Mouse (Mus musculus): ENCODE measurements around the gene Psg19. TPM values are rescaled to one million over a fixed set of nuclear protein-coding genes. Genes with fewer than 3 reads are reported as not detected.
"Not testable (repeated sequence)": the region's sequence is repeated elsewhere in the genome, so short reads cannot be mapped to it uniquely, and the experiment has no call there.

The Psg19 gene
- total RNA-seq (2014; fragmentation: Nextera tagmentation) = not detected in 2 replicates
- not detected in 2 replicates for total RNA-seq (2017)

GRCm38 (mm10) chr7:18798420-18798819 lies at the start of gene Psg19:
Gene Psg19, minus strand, starts transcription at chr7:18798520.
- no peak for ATAC-seq (replicated peaks; ENCODE audit: poor library complexity, severe bottlenecking)

- no peak for ATAC-seq (replicated peaks; ENCODE audit: poor library complexity, severe bottlenecking)
Measured at GRCm38 (mm10) chr7:18844811-18845210, 46.5 kb upstream of the Psg19 start.

DNA sequence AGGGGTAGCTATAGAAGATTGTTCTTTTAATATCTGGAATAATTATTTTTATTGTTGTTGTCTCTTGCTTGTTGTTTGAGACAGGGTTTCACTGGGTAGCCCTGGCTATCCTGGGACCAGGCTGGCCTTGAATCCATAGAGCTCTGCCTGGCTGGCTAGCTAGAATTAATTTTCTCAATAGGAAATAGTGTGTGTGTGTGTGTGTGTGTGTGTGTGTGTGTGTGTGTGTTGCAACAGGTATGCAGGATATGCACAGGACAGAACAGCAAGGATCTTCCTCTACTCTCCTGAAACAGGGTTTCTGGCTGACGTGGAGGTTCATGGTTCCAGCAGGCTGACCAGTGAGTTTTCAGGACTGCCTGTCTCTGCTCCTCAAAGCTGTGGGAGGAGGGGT lies 42.9 kb upstream of the Psg19 start:
- no peak; the same call in 1 of the 2 replicates for ATAC-seq (replicated peaks; ENCODE audit: poor library complexity, severe bottlenecking)

DNA sequence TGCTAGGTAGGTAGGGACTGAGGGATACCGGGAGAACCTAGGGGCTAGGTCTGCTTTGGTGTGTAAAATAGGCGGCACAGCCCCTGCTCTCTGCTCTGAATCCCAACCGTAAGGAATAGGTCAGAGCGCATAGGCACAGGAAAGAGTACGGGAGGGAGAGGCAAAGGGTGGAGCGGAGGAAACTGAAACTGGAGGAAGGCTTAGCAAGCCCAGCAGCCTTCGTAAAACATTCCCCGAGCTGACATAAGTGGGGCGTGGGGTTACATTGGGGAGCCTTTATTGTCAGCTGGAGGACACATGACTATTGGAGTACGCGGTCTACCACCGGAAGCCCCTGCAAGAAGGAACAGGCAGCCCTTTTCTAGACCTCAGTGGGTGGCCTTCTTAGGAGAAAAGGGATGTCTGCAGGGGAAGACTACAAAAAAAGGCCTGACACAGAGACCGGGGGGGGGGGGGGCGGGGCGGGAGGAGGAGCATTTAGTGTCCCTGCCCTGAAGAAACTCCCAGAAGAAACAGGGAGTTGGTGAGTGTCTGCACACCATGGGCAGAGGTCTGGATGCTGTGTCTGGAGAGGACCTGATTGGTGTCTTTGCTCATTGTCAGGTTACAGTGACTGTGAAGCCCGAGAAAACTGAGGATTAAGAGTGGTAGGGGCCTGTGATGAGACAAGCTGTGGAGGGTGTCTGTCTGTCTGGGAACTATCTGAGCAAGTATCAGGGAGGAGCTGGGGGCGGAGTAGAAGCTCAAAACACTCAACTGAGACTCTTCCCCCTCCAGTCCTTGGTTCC lies 42.3 kb upstream of the Psg19 start:
- ATAC-seq (replicated peaks; ENCODE audit: poor library complexity, severe bottlenecking) = peak; percentile 98

- ATAC-seq (replicated peaks; ENCODE audit: poor library complexity, severe bottlenecking) = peak; percentile 13
Measured at GRCm38 (mm10) chr7:18839865-18840264, 41.5 kb upstream of the Psg19 start, which contains the start of gene Mill2. Gene Mill2, plus strand, starts transcription at chr7:18839966.

GRCm38 (mm10) chr7:18832298-18832697 lies 34.0 kb upstream of the Psg19 start:
- no peak for ATAC-seq (replicated peaks; ENCODE audit: poor library complexity, severe bottlenecking)

- ATAC-seq (replicated peaks; ENCODE audit: poor library complexity, severe bottlenecking) = no peak
Measured at GRCm38 (mm10) chr7:18829545-18829944, 31.2 kb upstream of the Psg19 start.

DNA sequence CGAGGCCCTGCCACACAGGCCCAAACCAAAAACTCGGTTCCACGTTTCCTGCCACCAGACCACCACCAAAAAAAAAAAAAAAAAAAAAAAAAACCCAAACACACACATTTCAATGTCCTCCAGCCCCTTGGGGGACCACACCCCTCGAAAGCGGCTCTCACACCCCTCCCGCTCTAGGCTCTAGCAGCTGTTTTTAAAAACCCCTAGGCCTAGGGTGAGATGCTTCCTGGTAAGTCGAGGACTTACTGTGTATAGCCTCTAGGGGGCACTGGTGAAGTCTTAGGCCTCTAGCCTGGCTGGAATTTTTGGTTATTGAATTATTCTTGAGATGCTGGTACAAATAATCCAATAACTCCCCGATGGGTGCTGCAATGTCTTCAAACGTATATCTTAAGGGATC lies 30.3 kb upstream of the Psg19 start:
- peak; percentile 55 for ATAC-seq (replicated peaks; ENCODE audit: poor library complexity, severe bottlenecking)

GRCm38 (mm10) chr7:18827792-18828546 lies 29.6 kb upstream of the Psg19 start:
- no peak for ATAC-seq (replicated peaks; ENCODE audit: poor library complexity, severe bottlenecking)

DNA sequence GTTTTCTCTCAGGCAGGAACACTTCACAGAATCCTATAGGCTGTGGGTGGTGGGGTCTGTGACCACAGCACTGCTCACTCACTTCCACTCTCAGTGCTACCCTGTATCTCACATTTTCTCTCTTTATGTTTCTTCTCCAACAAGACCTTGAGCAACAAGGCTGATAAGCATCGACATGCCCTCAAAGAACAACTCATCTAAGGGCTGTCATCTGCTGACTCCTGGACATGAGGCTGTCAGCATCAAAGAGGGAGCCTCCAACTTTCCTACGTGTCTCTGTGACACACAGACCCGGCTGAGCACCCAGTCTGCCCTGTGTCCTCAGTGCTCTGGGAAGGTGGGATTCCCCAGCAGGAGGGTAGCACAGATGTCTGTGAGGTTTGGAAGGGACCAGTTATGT lies 23.2 kb upstream of the Psg19 start, which contains the start of gene Psg17:
Gene Psg17, minus strand, starts transcription at position 101 of the 400 bp plus-strand sequence.
- ATAC-seq (replicated peaks; ENCODE audit: poor library complexity, severe bottlenecking) = no peak

GRCm38 (mm10) chr7:18818301-18818700 lies 20.0 kb upstream of the Psg19 start:
- no peak for ATAC-seq (replicated peaks; ENCODE audit: poor library complexity, severe bottlenecking)

- no peak for ATAC-seq (replicated peaks; ENCODE audit: poor library complexity, severe bottlenecking)
Measured at GRCm38 (mm10) chr7:18803526-18803925, 5.2 kb upstream of the Psg19 start.

- no peak for ATAC-seq (replicated peaks; ENCODE audit: poor library complexity, severe bottlenecking)
Measured at GRCm38 (mm10) chr7:18799129-18799528, 809 bp upstream of the Psg19 start.

GRCm38 (mm10) chr7:18790671-18791070 lies 7.6 kb downstream of the Psg19 start:
- ATAC-seq (replicated peaks; ENCODE audit: poor library complexity, severe bottlenecking) = not testable (repeated sequence)

DNA sequence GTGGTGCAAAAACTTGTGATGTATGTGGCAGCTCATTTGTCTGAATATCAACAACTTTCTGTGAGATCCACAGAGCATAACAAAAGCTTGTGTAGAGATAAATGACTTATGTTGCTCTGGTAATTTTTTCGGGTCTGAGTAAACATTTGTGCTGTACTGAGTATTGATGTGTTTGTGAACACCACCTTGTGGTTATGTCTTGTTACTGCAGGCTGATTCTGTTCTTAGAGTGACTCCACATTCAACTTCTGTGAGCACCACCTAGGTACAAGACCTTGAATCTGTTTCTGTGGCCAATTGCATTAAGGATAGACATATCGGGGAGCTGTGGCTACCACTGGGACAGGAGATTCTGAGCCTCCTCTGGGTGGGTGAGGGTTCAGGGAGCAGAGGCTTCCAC lies 17.0 kb downstream of the Psg19 start:
- ATAC-seq (replicated peaks; ENCODE audit: poor library complexity, severe bottlenecking) = not testable (repeated sequence)

GRCm38 (mm10) chr7:18779337-18779781 lies 19.0 kb downstream of the Psg19 start:
- ATAC-seq (replicated peaks; ENCODE audit: poor library complexity, severe bottlenecking) = no peak

- not testable (repeated sequence) for ATAC-seq (replicated peaks; ENCODE audit: poor library complexity, severe bottlenecking)
Measured at GRCm38 (mm10) chr7:18762885-18763284, 35.4 kb downstream of the Psg19 start.

DNA sequence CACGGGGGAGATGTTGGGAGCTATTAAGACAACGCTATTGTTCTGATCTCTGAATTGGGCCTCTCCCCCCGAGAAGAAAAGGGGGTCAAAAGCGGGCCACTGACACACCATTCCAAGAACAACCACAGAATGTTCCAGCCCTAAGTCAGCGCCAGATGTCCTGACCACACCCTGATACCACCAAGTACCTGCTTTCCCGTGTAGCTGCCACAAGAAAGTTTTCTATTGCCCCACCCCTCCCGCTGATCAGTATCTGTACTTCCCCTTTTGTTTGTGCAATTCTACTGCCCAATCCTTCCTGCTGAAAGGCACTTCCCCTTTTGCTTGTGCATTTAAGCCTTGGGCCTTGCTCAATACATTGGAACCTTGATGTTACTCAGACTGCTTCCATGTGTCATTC lies 38.2 kb downstream of the Psg19 start:
- ATAC-seq (replicated peaks; ENCODE audit: poor library complexity, severe bottlenecking) = peak; percentile 52; the same call in 1 of the 2 replicates

DNA sequence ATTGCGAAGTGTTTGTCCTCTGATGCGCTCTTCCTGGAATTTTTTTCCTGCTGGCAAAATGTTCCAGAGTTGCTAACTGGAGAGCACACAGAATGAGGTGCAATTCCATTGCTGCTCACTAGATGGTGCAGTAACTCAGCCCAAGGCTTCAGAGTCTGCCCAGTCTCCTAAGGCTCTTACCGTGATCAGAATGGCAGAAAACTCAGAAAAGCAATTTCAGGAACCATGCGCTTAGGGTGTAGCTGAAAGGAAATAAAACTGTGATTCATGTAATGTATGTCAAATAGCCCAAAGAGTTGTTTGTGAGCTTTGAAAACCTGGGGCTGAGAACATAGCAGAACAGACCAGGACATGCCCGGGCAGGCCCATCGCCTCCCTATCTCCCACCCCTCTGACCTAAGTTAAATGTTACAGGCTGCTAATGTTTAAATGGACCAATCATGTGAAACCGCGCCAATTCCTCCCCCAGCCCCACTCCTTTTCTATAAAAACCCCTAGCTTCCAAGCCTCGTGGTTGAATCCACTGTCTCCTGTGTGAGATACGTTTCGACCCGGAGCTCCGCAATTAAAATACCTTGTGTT lies 48.3 kb downstream of the Psg19 start:
- peak; percentile 82 for ATAC-seq (replicated peaks; ENCODE audit: poor library complexity, severe bottlenecking)

DNA sequence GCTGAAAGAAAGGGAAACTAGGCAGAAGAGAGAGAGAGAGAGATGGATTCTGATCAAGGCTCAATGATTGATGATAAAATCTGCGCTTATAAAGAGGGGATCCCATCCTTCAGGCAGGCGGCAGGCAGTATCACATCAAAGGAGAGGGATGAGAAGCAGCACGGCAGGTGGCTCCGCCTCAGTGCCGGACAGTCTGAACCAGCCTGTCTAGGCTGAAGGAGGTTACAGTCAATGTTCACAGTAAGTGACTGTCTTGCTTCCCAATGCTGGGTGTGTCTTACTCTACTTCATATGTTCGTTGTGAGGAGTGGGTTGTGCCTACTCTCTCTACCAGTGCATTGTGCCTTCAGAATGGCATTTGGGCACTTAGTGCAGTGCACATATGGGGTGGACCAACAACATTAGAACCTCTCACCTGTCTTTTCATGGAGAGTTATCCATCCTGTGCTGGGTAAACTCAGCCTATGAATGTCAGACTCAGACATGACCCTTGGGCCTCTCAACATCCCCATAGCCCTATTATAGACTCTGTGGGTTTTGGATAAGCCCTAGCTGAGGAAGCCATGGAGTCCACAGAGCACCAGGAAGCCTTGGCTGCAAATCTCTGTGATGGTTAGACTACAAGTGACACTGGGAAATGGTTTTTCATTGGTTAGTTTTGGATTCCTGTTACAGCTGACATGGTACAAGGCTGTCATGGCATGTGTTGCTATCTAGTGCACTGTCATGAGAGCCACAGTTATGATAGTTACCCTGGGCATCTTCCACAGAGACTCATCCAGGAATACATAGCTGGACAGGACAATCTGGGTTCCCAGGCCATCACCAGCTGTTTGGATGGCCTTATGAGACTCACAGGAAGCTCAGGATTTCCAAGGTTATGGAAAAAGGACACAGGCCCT lies 49.1 kb downstream of the Psg19 start:
- no peak for ATAC-seq (replicated peaks; ENCODE audit: poor library complexity, severe bottlenecking)
